Mouse (Mus musculus): ENCODE results near the gene Ndel1. TPM values are rescaled to one million over a fixed set of nuclear protein-coding genes. Genes with fewer than 3 reads are reported as not detected.

Gene Ndel1
- 71.3 TPM for polyA plus RNA-seq (2017; shearing (Covaris generic))

DNA sequence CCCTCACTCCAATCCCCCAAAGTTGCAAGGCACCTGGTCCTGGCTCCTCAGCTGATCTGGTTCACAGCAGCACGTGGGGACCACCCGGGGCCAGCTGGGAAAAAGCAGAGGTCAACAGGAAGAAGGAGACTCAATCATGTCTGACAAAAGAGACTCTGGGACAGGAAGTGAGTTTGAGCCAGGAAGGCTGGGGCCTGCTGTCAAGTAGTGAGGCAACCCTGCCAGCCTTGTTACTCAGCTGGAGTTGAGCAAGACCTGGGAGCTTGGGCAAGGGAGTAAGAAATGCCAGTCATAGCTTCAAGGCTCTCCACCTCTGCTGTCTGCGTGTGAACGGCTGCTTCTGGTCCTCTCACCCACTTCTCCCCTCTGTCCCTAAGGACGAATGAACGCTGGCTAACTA is at the start of gene Ndel1:
Ndel1 (minus strand) TSS at position 111 of the 400 bp plus-strand sequence.

DNA sequence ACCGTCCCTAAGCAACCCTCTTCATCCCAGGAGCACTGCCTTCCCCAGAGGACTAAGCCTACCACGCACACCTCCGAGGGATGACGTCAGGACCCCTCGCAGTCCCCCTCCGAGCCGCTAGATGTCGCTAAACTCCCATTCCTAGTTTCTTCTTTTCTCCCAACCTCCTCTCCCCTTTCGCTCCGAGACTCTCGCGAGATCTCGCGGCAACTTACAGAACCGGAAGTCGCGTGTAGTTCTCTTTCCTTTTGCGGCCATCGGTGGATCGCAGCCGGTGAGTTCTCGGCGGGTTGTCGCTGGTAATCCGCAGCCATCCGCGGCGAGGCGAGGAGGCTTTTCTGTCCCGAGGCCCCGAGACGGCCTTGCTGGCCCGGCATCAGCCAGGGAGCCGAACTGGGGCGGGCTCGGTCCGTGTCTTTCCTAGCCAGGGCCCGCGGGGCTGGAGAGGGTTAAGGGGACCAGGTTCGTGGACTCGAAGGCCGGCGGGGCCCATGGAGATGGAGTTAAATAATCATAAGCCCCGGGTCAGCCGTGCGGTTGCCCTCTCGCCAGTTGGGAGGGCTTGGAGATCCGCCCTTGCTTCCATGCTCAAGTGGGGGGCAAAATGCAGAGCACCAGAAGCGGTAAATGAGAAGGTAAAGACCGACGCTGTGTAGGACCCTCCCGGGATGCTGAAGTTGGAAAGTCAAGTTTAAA is 29.8 kb upstream of the Ndel1 start, which contains the start of gene Rpl26:
Rpl26 (plus strand) TSS at position 233 of the 696 bp plus-strand sequence.

DNA sequence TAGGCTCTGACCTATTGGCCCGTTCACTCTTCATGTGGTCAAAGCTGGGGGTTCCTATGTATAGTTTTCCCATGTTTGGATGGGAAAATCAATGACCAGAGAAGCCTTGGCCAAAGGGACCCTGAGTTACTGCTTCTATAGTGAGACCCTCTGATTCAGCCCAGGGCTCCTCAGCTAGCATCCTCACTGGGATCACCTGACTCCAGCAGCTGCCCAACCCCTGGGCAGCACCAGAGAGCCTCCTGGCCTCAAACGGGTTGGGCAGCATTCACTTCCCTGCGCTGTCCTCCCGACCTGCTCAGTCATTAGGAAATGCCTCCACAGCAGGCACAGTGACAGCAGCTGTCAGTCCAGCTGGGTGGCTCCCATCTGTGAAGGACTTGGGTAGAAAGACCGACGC is 16.6 kb upstream of the Ndel1 start, which contains the start of gene Rnf222:
Rnf222 (plus strand) TSS at position 301 of the 400 bp plus-strand sequence.

Other genes starting within 250 kb of the Ndel1 start
- 1.8 TPM for gene Myh10, start 180.3 kb downstream of the Ndel1 start, polyA plus RNA-seq (2017; shearing (Covaris generic))
- gene Rnf222, start 16.7 kb upstream of the Ndel1 start, polyA plus RNA-seq (2017; shearing (Covaris generic)), result not detected
- 1,177 TPM for gene Rpl26, start 29.7 kb upstream of the Ndel1 start, polyA plus RNA-seq (2017; shearing (Covaris generic))
- not detected for gene Odf4, start 55.2 kb upstream of the Ndel1 start, polyA plus RNA-seq (2017; shearing (Covaris generic))
- 0.19 TPM for gene Arhgef15, start 85.6 kb upstream of the Ndel1 start, polyA plus RNA-seq (2017; shearing (Covaris generic))
- 13.3 TPM for gene Slc25a35, start 96.3 kb upstream of the Ndel1 start, polyA plus RNA-seq (2017; shearing (Covaris generic))
- 29.9 TPM for gene Rangrf, start 103.3 kb upstream of the Ndel1 start, polyA plus RNA-seq (2017; shearing (Covaris generic))
- 5.6 TPM for gene Pfas, start 136.6 kb upstream of the Ndel1 start, polyA plus RNA-seq (2017; shearing (Covaris generic))
- 23.3 TPM for gene Ctc1, start 144.1 kb upstream of the Ndel1 start, polyA plus RNA-seq (2017; shearing (Covaris generic))
- 6.8 TPM for gene Aurkb, start 173.8 kb upstream of the Ndel1 start, polyA plus RNA-seq (2017; shearing (Covaris generic))
- gene Borcs6, start 187.9 kb upstream of the Ndel1 start, polyA plus RNA-seq (2017; shearing (Covaris generic)), result 4.2 TPM
- gene Tmem107, start 198.9 kb upstream of the Ndel1 start, polyA plus RNA-seq (2017; shearing (Covaris generic)), result 3.3 TPM
- 36.7 TPM for gene Vamp2, start 216.6 kb upstream of the Ndel1 start, polyA plus RNA-seq (2017; shearing (Covaris generic))
- gene Per1, start 223.4 kb upstream of the Ndel1 start, polyA plus RNA-seq (2017; shearing (Covaris generic)), result 14.7 TPM
- gene Hes7, start 248.5 kb upstream of the Ndel1 start, polyA plus RNA-seq (2017; shearing (Covaris generic)), result not detected

All from CD4-positive, CD25-positive, alpha-beta regulatory T cell, adult 9 weeks (primary cell).